Mouse (Mus musculus): ENCODE results near the gene Vav2.

- no peak for TF ChIP-seq CTCF (IDR thresholded peaks at IDR 0.05; ENCODE audit: insufficient read depth, low read depth, low read length)
- no peak for TF ChIP-seq POLR2A (IDR thresholded peaks at IDR 0.05; ENCODE audit: insufficient read depth, low read depth, low read length)
These were observed 99.8 kb downstream of the Vav2 start for GRCm38 (mm10) chr2:27327076-27327475.
